ENCODE assay signal across 9 mouse cellular contexts in the genomic region with DNA sequence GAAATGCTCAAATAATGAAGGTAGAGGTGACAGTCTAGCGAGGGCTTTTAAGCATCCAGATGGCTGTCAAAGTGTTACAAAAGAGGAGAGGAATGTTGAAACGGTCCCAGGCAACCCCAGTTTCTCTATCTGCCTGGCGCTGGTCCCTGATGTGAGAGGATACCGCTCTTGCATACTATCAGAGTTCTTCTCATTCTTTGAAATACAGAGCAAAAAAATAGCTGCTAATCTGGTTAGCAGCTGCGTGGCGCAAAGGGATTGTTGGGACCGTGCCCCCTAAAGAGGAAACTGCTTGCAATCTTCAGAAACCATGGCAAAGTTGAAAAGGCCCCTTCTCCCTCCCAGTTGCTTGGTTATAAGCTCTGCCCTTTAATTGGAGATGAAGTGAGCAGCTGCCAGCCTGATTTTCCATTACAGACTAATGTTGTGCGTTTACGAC. TPM values are rescaled to one million over a fixed set of nuclear protein-coding genes. Genes with fewer than 3 reads are reported as not detected.
A peak's percentile ranks its signal among the peaks of the same experiment; 100 is the strongest.
DNase-seq lines count a peak whose midpoint lies in the region; ATAC-seq and TF ChIP-seq lines count a peak whose summit lies in the region.
"Had no signal": no experiment of that assay in that cellular context is flagged by ENCODE, and none has a peak within 500 bp of the region (broad histone marks: within the 10 kb centered on the region; RNA-seq: fewer than 3 reads in every experiment).

No protein-coding gene starts in this region.

- H3K9ac ChIP-seq in embryonic facial prominence, embryonic 15.5 days: no peak overlapping the region
- H3K9ac ChIP-seq in limb, embryonic 14.5 days (ENCODE audit: low read depth, low read length, severe bottlenecking): no peak overlapping the region

- peak overlapping the region; percentile 72 for H3K4me2 ChIP-seq in embryonic facial prominence, embryonic 15.5 days (replicated peaks)
- H3K4me2 ChIP-seq in limb, embryonic 14.5 days (replicated peaks; ENCODE audit: low read depth, low read length, severe bottlenecking): peak overlapping the region; percentile 88

- H3K27ac ChIP-seq in heart, embryonic 10.5 days: no peak overlapping the region
- no peak overlapping the region for H3K27ac ChIP-seq in embryonic facial prominence, embryonic 15.5 days (replicated peaks)
- H3K27ac ChIP-seq in limb, embryonic 14.5 days (replicated peaks; ENCODE audit: low read depth, low read length): no peak overlapping the region

- no peak for DNase-seq in heart, embryonic 10.5 days (ENCODE audit: low spot score)
- DNase-seq in heart, postnatal 14 days: no peak
- peak; percentile 49 for DNase-seq in Muller cell, postnatal 12 days (ENCODE audit: inconsistent ontology term)
- no peak for DNase-seq in limb, embryonic 14.5 days (ENCODE audit: low spot score)
- DNase-seq in urinary bladder, postnatal 4 days (ENCODE audit: low spot score in 2 of 2): no peak
- no peak for DNase-seq in thymus, postnatal 10 days (ENCODE audit: low spot score in 2 of 2)
- DNase-seq in spleen, postnatal 4 days (ENCODE audit: low spot score in 2 of 2): no peak

- peaks cover 70% of the 10 kb centered on the region for H3K27me3 ChIP-seq in heart, embryonic 10.5 days (ENCODE audit: insufficient read depth, poor library complexity, severe bottlenecking)
- H3K27me3 ChIP-seq in embryonic facial prominence, embryonic 15.5 days: peaks cover 48% of the 10 kb centered on the region
- H3K27me3 ChIP-seq in limb, embryonic 14.5 days (ENCODE audit: control insufficient read depth, insufficient read depth, low read length): peaks cover 58% of the 10 kb centered on the region

- intact Hi-C loops in heart, postnatal 14 days (cut with DNase I): no loop called here

- ATAC-seq in embryonic facial prominence, embryonic 15.5 days (ENCODE audit: insufficient number of reproducible peaks, low FRiP score, low TSS enrichment, low read depth): no peak
- ATAC-seq in limb, embryonic 14.5 days (ENCODE audit: low FRiP score, low read depth): no peak

- peaks cover 10% of the 10 kb centered on the region; the same call in 1 of the 2 replicates for H3K4me1 ChIP-seq in heart, embryonic 10.5 days
- peaks cover 21% of the 10 kb centered on the region for H3K4me1 ChIP-seq in embryonic facial prominence, embryonic 15.5 days
- H3K4me1 ChIP-seq in limb, embryonic 14.5 days (ENCODE audit: control insufficient read depth, insufficient read depth, low read length): peaks cover 3% of the 10 kb centered on the region; the same call in 1 of the 2 replicates
- H3K4me1 ChIP-seq: megakaryocyte, embryonic 14.5 days had no signal

- H3K9me3 ChIP-seq in heart, embryonic 10.5 days: no peaks in the 10 kb centered on the region
- H3K9me3 ChIP-seq in embryonic facial prominence, embryonic 15.5 days (replicated peaks): no peaks in the 10 kb centered on the region
- no peaks in the 10 kb centered on the region for H3K9me3 ChIP-seq in limb, embryonic 14.5 days (ENCODE audit: control insufficient read depth, low read length)

- H3K36me3 ChIP-seq in heart, embryonic 10.5 days: no peaks in the 10 kb centered on the region
- no peaks in the 10 kb centered on the region for H3K36me3 ChIP-seq in embryonic facial prominence, embryonic 15.5 days
- no peaks in the 10 kb centered on the region for H3K36me3 ChIP-seq in limb, embryonic 14.5 days (ENCODE audit: control insufficient read depth, insufficient read depth, low read length)

- H3K4me3 ChIP-seq in heart, embryonic 10.5 days: peak overlapping the region; percentile 62
- peak overlapping the region; percentile 44 for H3K4me3 ChIP-seq in embryonic facial prominence, embryonic 15.5 days (replicated peaks)
- peak overlapping the region; percentile 40 for H3K4me3 ChIP-seq in limb, embryonic 14.5 days (replicated peaks; ENCODE audit: low read length)
- H3K4me3 ChIP-seq: megakaryocyte, embryonic 14.5 days had no signal

- WGBS in heart, embryonic 10.5 days: 6% methylated on average over 9 of the region's 9 CpGs
- WGBS in embryonic facial prominence, embryonic 15.5 days: 5% methylated on average over 9 of the region's 9 CpGs
- WGBS in limb, embryonic 14.5 days: 5% methylated on average over 9 of the region's 9 CpGs

- no peak for TF ChIP-seq POLR2A in limb, embryonic 14.5 days (IDR thresholded peaks at IDR 0.05; ENCODE audit: borderline replicate concordance, extremely low read depth, insufficient read depth, insufficient read length)

RNA-seq across cellular contexts. Expression of gene Cdh8, which starts 1.8 kb away (rescaled TPM):
- 0.41 and 0.82 TPM in 2 replicates for polyA plus RNA-seq in heart, embryonic 10.5 days (2016; fragmentation: Nextera tagmentation; extraction: Ambion mirVana)
- total RNA-seq in heart, postnatal 14 days (2021): under 1 TPM; 0.32 to 0.33 TPM
- polyA plus RNA-seq in embryonic facial prominence, embryonic 15.5 days (2015; fragmentation: Nextera tagmentation; extraction: Ambion mirVana): 3.4 and 3.9 TPM in 2 replicates
- polyA plus RNA-seq in limb, embryonic 14.5 days (2012; rRNA removed): 2.5 and 2.6 TPM in 2 replicates
- 2.4 and 3.0 TPM in 2 replicates for polyA plus RNA-seq in limb, embryonic 14.5 days (2014; fragmentation: Nextera tagmentation; extraction: Ambion mirVana)
